Mouse (Mus musculus) bone marrow, adult 2 months (tissue): ENCODE measurements around the gene Gnl1. TPM values are rescaled to one million over a fixed set of nuclear protein-coding genes. Genes with fewer than 3 reads are reported as not detected.
"Not testable (repeated sequence)": the region's sequence is repeated elsewhere in the genome, so short reads cannot be mapped to it uniquely, and the experiment has no call there.

Source experiments
- H3K27ac ChIP-seq: fragments of 200-500 bp; 2 replicates; pipeline ENCODE4 v1.5.1; 2012; ENCODE audit warnings: low read depth, mild to moderate bottlenecking, control low read depth, inconsistent platforms, low read length; ENCODE audit not compliant: control insufficient read depth, poor library complexity, insufficient read depth
- H3K4me1 ChIP-seq: fragments of 200-500 bp; 2 replicates; pipeline ENCODE4 v1.6.1; 2011; ENCODE audit warnings: low read length; ENCODE audit not compliant: control insufficient read depth, insufficient read depth
- H3K4me3 ChIP-seq: fragments of 200-500 bp; replicated peaks from 2 replicates; pipeline ENCODE3; 2011; ENCODE audit warnings: mild to moderate bottlenecking, low read depth, low read length, control low read depth; ENCODE audit not compliant: control insufficient read depth
- CTCF ChIP-seq: fragments of 200-500 bp; IDR thresholded peaks from 2 replicates; pipeline ENCODE4 v1.5.1; 2011; ENCODE audit warnings: low read length, control low read depth; ENCODE audit not compliant: control insufficient read depth, insufficient read depth
- POLR2A ChIP-seq: fragments of 200-500 bp; IDR thresholded peaks from 2 replicates; pipeline ENCODE4 v1.6.1; 2011; ENCODE audit warnings: low read depth, mild to moderate bottlenecking, control low read depth, low read length, borderline replicate concordance; ENCODE audit not compliant: control insufficient read depth
- WGBS: fragments of 180-500 bp; shearing (Covaris S2); methylation state at CpG from one replicate; pipeline ENCODE4 v1.1.7; 2018; 5-methylcytosine and 5-hydroxymethylcytosine counted together
- polyA plus RNA-seq: library from polyadenylated mRNA; stranded (reverse); fragments of >200 nt; gene quantifications from 2 replicates; pipeline ENCODE4 v1.2.4, GENCODE M21; 2011; ENCODE audit warnings: low replicate concordance; ENCODE audit not compliant: missing spikeins, insufficient read depth, insufficient read length

The Gnl1 gene
- polyA plus RNA-seq, 1 experiment: 29.9 TPM

GRCm38 (mm10) chr17:35998545-35999305, 19.1 kb downstream of the Gnl1 start:
- WGBS: 11% methylated on average over 6 of the region's 6 CpGs
- TF ChIP-seq POLR2A (no peak), CTCF (no peak)
- H3K4me1 ChIP-seq: peaks cover 7% of the 10 kb centered on the region
- H3K4me3 ChIP-seq: peak overlapping the region; percentile 79
- H3K27ac ChIP-seq: peak overlapping the region; percentile 71

- peak overlapping the region; percentile 42 for H3K4me3 ChIP-seq
- no peak for TF ChIP-seq POLR2A
- TF ChIP-seq CTCF: no peak
- H3K27ac ChIP-seq: no peak overlapping the region
- H3K4me1 ChIP-seq: peaks cover 7% of the 10 kb centered on the region
- WGBS: 2% methylated on average over 7 of the region's 7 CpGs
These were observed 19.7 kb downstream of the Gnl1 start for GRCm38 (mm10) chr17:35999356-35999755.

GRCm38 (mm10) chr17:36000349-36000748, 20.7 kb downstream of the Gnl1 start:
- peaks cover 9% of the 10 kb centered on the region for H3K4me1 ChIP-seq
- peak overlapping the region; percentile 31 for H3K27ac ChIP-seq
- TF ChIP-seq POLR2A (no peak), CTCF (no peak)
- 32% methylated on average over 4 of the region's 4 CpGs for WGBS
- no peak overlapping the region for H3K4me3 ChIP-seq

GRCm38 (mm10) chr17:36001121-36001897, 21.7 kb downstream of the Gnl1 start:
- Histone ChIP-seq H3K27ac (peak overlapping the region; percentile 81), H3K4me3 (no peak overlapping the region), H3K4me1 (peaks cover 10% of the 10 kb centered on the region)
- TF ChIP-seq POLR2A (no peak), CTCF (no peak)
- 48% methylated on average over 12 of the region's 12 CpGs for WGBS

GRCm38 (mm10) chr17:36001966-36002365, 22.3 kb downstream of the Gnl1 start:
- no peak overlapping the region for H3K4me3 ChIP-seq

GRCm38 (mm10) chr17:36003331-36003730, 23.7 kb downstream of the Gnl1 start:
- no peak overlapping the region; the same call in 1 of the 2 replicates for H3K27ac ChIP-seq
- 80% methylated on average over 7 of the region's 7 CpGs for WGBS
- H3K4me1 ChIP-seq: peaks cover 9% of the 10 kb centered on the region
- no peak for TF ChIP-seq CTCF
- TF ChIP-seq POLR2A: no peak
- H3K4me3 ChIP-seq: no peak overlapping the region

More at GRCm38 (mm10) chr17:36001966-36002365, 22.3 kb downstream of the Gnl1 start:
- H3K4me1 ChIP-seq: peaks cover 10% of the 10 kb centered on the region
- peak overlapping the region; percentile 71 for H3K27ac ChIP-seq
- TF ChIP-seq CTCF: no peak
- TF ChIP-seq POLR2A: no peak
- 46% methylated on average over 6 of the region's 6 CpGs for WGBS

GRCm38 (mm10) chr17:36004409-36004808, 24.8 kb downstream of the Gnl1 start:
- H3K27ac ChIP-seq, H3K4me1 ChIP-seq, H3K4me3 ChIP-seq: not testable (repeated sequence)
- 51% methylated on average over 7 of the region's 7 CpGs for WGBS

- no peaks in the 10 kb centered on the region; the same call in 1 of the 2 replicates for H3K4me1 ChIP-seq
- no peak overlapping the region for H3K27ac ChIP-seq
- TF ChIP-seq POLR2A (no peak), CTCF (no peak)
- no peak overlapping the region for H3K4me3 ChIP-seq
- 87% methylated on average over 5 of the region's 5 CpGs for WGBS
These were observed 35.3 kb downstream of the Gnl1 start for GRCm38 (mm10) chr17:36014977-36015376.
